Mouse (Mus musculus) left cerebral cortex, adult 9 months (tissue): ENCODE measurements around the gene Rcn1.

Experiments
- DNase-seq, 2 experiments: peaks; one replicate each; pipeline ENCODE4 v3.0.0; 2022; ENCODE audit warnings: low spot score in 2 of 2

Rcn1 gene

DNA sequence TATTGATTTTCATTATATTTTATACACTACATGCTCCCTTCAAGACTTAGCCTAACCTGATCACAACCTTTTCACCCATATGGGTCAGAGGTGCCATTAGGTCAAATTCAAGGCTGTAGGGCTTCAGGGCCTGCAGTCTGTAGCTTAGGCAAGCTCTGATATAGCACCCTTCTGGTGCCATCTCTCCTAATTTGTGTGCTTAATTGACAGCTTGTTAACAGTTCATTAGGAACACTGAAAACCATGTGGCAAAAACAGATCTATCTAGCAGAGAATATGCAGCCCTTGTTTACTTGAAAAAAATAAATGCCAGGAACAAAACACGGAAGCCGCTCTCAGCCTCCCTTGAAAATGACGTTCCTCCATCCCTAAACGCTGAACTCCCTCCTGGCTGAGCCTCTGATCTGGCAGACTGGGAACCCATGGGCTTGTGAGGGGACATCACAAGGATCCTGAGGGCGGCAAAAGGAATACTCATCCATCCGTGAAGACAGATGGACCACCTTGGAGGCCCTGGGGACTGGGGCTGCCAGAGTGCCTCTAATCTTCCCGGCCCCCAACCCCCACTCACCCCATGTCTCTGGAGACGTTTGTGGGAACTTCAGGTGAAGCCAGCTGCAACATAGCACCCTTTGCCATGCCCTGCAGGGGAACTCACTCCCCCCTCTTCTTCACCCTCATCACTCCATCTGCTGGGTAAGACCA, 61.8 kb downstream of the Rcn1 start:
- DNase-seq, result no peak

DNA sequence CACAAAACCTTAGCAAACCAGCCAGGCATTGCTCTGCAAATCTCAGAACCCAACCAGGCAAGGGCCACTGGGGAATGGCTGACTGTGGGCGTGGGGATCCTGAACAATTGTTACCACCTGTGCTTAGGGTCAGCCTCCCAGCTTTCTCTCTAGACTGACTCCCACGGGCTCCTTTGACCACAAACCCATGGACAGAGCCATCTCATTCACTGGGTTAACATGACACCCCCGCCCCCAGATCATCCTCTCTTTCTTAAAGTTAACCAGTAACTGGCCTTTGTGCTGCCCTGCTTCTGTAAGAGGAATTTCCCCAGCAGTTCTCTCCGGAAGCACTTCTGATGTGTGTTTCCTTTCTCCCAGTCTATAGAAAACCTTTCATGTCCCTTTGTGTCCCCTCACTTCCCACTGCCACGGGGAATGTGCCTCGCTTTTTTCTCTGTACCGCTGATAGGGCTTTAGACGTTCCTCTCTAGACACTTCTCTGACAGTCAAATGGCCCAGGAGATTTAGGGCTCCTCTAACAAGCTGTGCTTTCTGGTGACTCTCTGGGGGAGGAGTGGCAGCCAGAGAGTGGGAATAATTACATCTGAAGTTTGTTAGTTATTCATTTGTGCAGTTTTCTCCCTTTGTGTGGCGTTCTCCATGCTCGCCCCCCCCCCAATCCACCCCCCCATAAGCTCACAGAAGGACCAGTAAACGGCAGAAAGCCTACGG, 62.6 kb downstream of the Rcn1 start:
- DNase-seq, result no peak
